Mouse (Mus musculus) CH12.LX (cell line): ENCODE measurements around the gene Ccdc32. TPM values are rescaled to one million over a fixed set of nuclear protein-coding genes. Genes with fewer than 3 reads are reported as not detected.

ENCODE experiments used
- DNase-seq: peaks from one replicate; pipeline ENCODE4 v3.0.0-alpha.2; 2013; ENCODE audit errors: extremely low read depth
- H3K27ac ChIP-seq: 2 replicates; pipeline ENCODE4 v1.5.1; 2012; ENCODE audit warnings: low read depth, mild to moderate bottlenecking, control low read depth, moderate library complexity; ENCODE audit not compliant: insufficient read depth
- H3K27me3 ChIP-seq: replicated peaks from 2 replicates; pipeline ENCODE3; 2012; ENCODE audit warnings: inconsistent platforms
- H3K36me3 ChIP-seq, 2 experiments: replicated peaks in 1 of 2; 2 replicates each; pipeline versions ENCODE3 to v1.6.1; 2012; ENCODE audit warnings: inconsistent platforms in 1 of 2, low read length in 1 of 2, mild to moderate bottlenecking in 1 of 2, mixed read lengths in 1 of 2, moderate library complexity in 1 of 2; ENCODE audit not compliant: control insufficient read depth in 1 of 2, insufficient read depth in 1 of 2
- H3K4me1 ChIP-seq, 2 experiments: 2 replicates each; pipeline ENCODE4 v1.6.1; 2012; ENCODE audit warnings: inconsistent platforms in 1 of 2, moderate library complexity in 1 of 2; ENCODE audit not compliant: insufficient read depth in 2 of 2, control insufficient read depth in 1 of 2
- H3K4me2 ChIP-seq: 2 replicates; pipeline ENCODE4 v1.6.1; 2012; ENCODE audit warnings: low read depth, mild to moderate bottlenecking, control low read depth; ENCODE audit not compliant: poor library complexity, insufficient read depth, severe bottlenecking
- H3K4me3 ChIP-seq, 3 experiments: fragments of 150-350 bp in 1 of 3; sonication (generic) in 1 of 3; replicated peaks in 1 of 3; 2 replicates each; pipeline versions ENCODE3 to v1.5.1; 2011 to 2012; ENCODE audit warnings: low read depth in 2 of 3, low read length in 2 of 3, mild to moderate bottlenecking in 2 of 3, moderate library complexity in 2 of 3, control low read depth in 1 of 3, improper control_type of control experiment in 1 of 3, inconsistent platforms in 1 of 3, mixed read lengths in 1 of 3; ENCODE audit not compliant: poor library complexity in 1 of 3
- H3K79me2 ChIP-seq: replicated peaks from 2 replicates; pipeline ENCODE4 v1.6.1; 2012; ENCODE audit warnings: mild to moderate bottlenecking, moderate library complexity; ENCODE audit not compliant: control insufficient read depth, poor library complexity, insufficient read depth, severe bottlenecking; ENCODE audit errors: extremely low read depth
- H3K9ac ChIP-seq: 2 replicates; pipeline ENCODE4 v1.6.1; 2012; ENCODE audit warnings: low read depth, mild to moderate bottlenecking, control low read depth, moderate library complexity; ENCODE audit not compliant: insufficient read depth
- H3K9me3 ChIP-seq: replicated peaks from 2 replicates; pipeline ENCODE3; 2012; ENCODE audit warnings: low read length, inconsistent platforms, mixed read lengths
- BHLHE40 ChIP-seq: IDR thresholded peaks from 2 replicates; pipeline ENCODE4 v1.6.1; 2011; ENCODE audit warnings: mild to moderate bottlenecking, low read depth, low read length, improper control_type of control experiment
- CHD1 ChIP-seq: IDR thresholded peaks from 2 replicates; pipeline ENCODE4 v1.6.1; 2012; ENCODE audit warnings: low read depth, low read length, improper control_type of control experiment, inconsistent platforms
- ELF1 ChIP-seq: IDR thresholded peaks from 2 replicates; pipeline ENCODE4 v1.6.1; 2014; ENCODE audit warnings: low read depth, mild to moderate bottlenecking, inconsistent platforms, low read length, improper control_type of control experiment
- ETS1 ChIP-seq: conservative IDR thresholded peaks from 2 replicates; pipeline ENCODE4 v1.6.1; 2012; ENCODE audit warnings: low read depth, mild to moderate bottlenecking, inconsistent platforms, low read length, improper control_type of control experiment, moderate library complexity
- HCFC1 ChIP-seq: IDR thresholded peaks from 2 replicates; pipeline ENCODE4 v1.6.1; 2012; ENCODE audit warnings: low read depth, mild to moderate bottlenecking, inconsistent platforms, low read length, improper control_type of control experiment
- IRF4 ChIP-seq: IDR thresholded peaks from 2 replicates; pipeline ENCODE4 v1.6.1; 2014; ENCODE audit warnings: low read depth, mild to moderate bottlenecking, inconsistent platforms, low read length, improper control_type of control experiment
- JUN ChIP-seq: IDR thresholded peaks from 2 replicates; pipeline ENCODE4 v1.6.1; 2011; ENCODE audit warnings: low read depth, mild to moderate bottlenecking, low read length, improper control_type of control experiment, moderate library complexity; ENCODE audit not compliant: insufficient read depth
- JUND ChIP-seq: conservative IDR thresholded peaks from 2 replicates; pipeline ENCODE4 v1.6.1; 2011; ENCODE audit warnings: low read depth, low read length, improper control_type of control experiment
- MAFK ChIP-seq: IDR thresholded peaks from 2 replicates; pipeline ENCODE4 v1.6.1; 2011; ENCODE audit warnings: low read length, improper control_type of control experiment; ENCODE audit not compliant: insufficient replicate concordance
- MEF2A ChIP-seq: IDR thresholded peaks from 2 replicates; pipeline ENCODE4 v1.6.1; 2014; ENCODE audit warnings: low read depth, mild to moderate bottlenecking, inconsistent platforms, low read length, improper control_type of control experiment, borderline replicate concordance
- MXI1 ChIP-seq: IDR thresholded peaks from 2 replicates; pipeline ENCODE4 v1.6.1; 2011; ENCODE audit warnings: mild to moderate bottlenecking, low read depth, low read length, improper control_type of control experiment
- MYC ChIP-seq: IDR thresholded peaks from 2 replicates; pipeline ENCODE4 v1.6.1; 2011; ENCODE audit warnings: low read depth, mild to moderate bottlenecking, improper control_type of control experiment, low read length
- NELFE ChIP-seq: IDR thresholded peaks from 2 replicates; pipeline ENCODE4 v1.6.1; 2011; ENCODE audit warnings: low read depth, low read length, improper control_type of control experiment
- PAX5 ChIP-seq: IDR thresholded peaks from 2 replicates; pipeline ENCODE4 v1.6.1; 2012; ENCODE audit warnings: low read length, inconsistent platforms, mixed read lengths
- POLR2AphosphoS2 ChIP-seq: IDR thresholded peaks from 2 replicates; pipeline ENCODE4 v1.6.1; 2011; ENCODE audit warnings: low read depth, low read length, improper control_type of control experiment
- RAD21 ChIP-seq: IDR thresholded peaks from 2 replicates; pipeline ENCODE4 v1.6.1; 2011; ENCODE audit warnings: low read depth, mild to moderate bottlenecking, low read length, improper control_type of control experiment, moderate library complexity
- RCOR1 ChIP-seq: conservative IDR thresholded peaks from 2 replicates; pipeline ENCODE4 v1.6.1; 2012; ENCODE audit warnings: low read depth, mild to moderate bottlenecking, inconsistent platforms, low read length, improper control_type of control experiment
- SIN3A ChIP-seq: IDR thresholded peaks from 2 replicates; pipeline ENCODE4 v1.6.1; 2012; ENCODE audit warnings: low read length, improper control_type of control experiment, inconsistent platforms
- SMC3 ChIP-seq: IDR thresholded peaks from 2 replicates; pipeline ENCODE4 v1.6.1; 2011; ENCODE audit warnings: low read depth, low read length, improper control_type of control experiment
- UBTF ChIP-seq: IDR thresholded peaks from 2 replicates; pipeline ENCODE4 v1.6.1; 2012; ENCODE audit warnings: low read depth, mild to moderate bottlenecking, inconsistent platforms, low read length, improper control_type of control experiment, moderate library complexity
- USF2 ChIP-seq: conservative IDR thresholded peaks from 2 replicates; pipeline ENCODE4 v1.6.1; 2011; ENCODE audit warnings: low read depth, low read length, improper control_type of control experiment
- ZC3H11A ChIP-seq: IDR thresholded peaks from 2 replicates; pipeline ENCODE4 v1.6.1; 2012; ENCODE audit warnings: low read depth, mild to moderate bottlenecking, inconsistent platforms, low read length, improper control_type of control experiment
- ZMIZ1 ChIP-seq: IDR thresholded peaks from 2 replicates; pipeline ENCODE4 v1.6.1; 2012; ENCODE audit warnings: low read depth, mild to moderate bottlenecking, inconsistent platforms, low read length, improper control_type of control experiment
- ZNF384 ChIP-seq: IDR thresholded peaks from 2 replicates; pipeline ENCODE4 v1.6.1; 2012; ENCODE audit warnings: low read depth, low read length, improper control_type of control experiment, inconsistent platforms
- dilution Hi-C: fragments of 300-500 bp; cut with MboI; formaldehyde crosslinking; loops from 2 replicates; pipeline ENCODE4 v1.14.3; 2020; ENCODE audit warnings: low sequenced_read_pairs; ENCODE audit not compliant: extremely low pct_unique_long_range_greater_than_20kb, extremely low pct_ligation_motif_present
- in situ Hi-C: fragments of 300-500 bp; cut with MboI; formaldehyde crosslinking; loops from 3 replicates; pipeline ENCODE4 v1.14.3; 2019; ENCODE audit warnings: low sequenced_read_pairs, low pct_ligation_motif_present, low pct_unique_long_range_greater_than_20kb, mixed read lengths
- polyA plus RNA-seq: library from polyadenylated mRNA; unstranded; fragments of >175 nt; gene quantifications from 2 replicates; pipeline ENCODE4 v1.2.1, GENCODE M21; 2012; ENCODE audit warnings: low read depth; ENCODE audit not compliant: insufficient read length
- total RNA-seq, 2 experiments: library from RNA; depleted of rRNA; stranded (reverse); fragments of 300-350 nt in 1 of 2; fragments of >200 nt in 1 of 2; gene quantifications; 2 replicates each; pipeline ENCODE4 v1.2.3; 2012 to 2014

The Ccdc32 gene
- total and polyA plus RNA-seq, 3 experiments, result 11.5 to 18.3 (median 11.7) TPM

DNA sequence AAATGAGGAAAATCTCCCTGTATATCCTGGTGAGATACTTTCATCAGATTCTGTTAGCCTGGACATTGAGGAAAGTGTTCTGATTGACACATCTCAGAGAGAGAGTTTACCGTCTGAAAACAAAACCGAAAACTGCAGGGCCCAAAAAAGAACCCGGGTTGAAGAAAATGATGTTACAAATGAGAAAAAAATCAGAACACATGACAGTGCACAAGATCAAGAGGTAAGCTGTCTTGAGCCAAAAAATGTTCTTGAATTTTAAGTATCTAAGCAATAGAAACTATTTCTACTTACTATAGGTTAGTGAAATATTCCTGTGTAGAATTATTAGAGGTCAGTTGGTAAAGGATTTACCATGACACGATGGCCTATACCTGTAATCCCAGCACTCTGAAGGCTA lies 43.2 kb upstream of the Ccdc32 start:
- Histone ChIP-seq H3K79me2 (peaks cover 10% of the 10 kb centered on the region; the same call in 1 of the 2 replicates), H3K4me3 (peak overlapping the region in 2 of 3 experiments; percentile 23 to 38), H3K9ac (peak overlapping the region; percentile 89), H3K27ac (peak overlapping the region; percentile 94), H3K9me3 (no peaks in the 10 kb centered on the region), H3K4me1 (peaks cover 2 to 17% of the 10 kb centered on the region in 2 experiments; a peak in 2 of 4 replicates), H3K4me2 (peak overlapping the region; percentile 98), H3K27me3 (no peaks in the 10 kb centered on the region), H3K36me3 (peaks cover 8 to 58% of the 10 kb centered on the region in 2 experiments)
- in situ Hi-C loops (no loop called here), dilution Hi-C loops (no loop called here)
- TF ChIP-seq RAD21 (no peak), POLR2AphosphoS2 (no peak), CHD1 (0 out of 2 replicates have a peak, but pooled peaks have one; percentile 65), ETS1 (no peak), HCFC1 (no peak), ZC3H11A (no peak), USF2 (no peak), JUN (no peak), MAFK (no peak), UBTF (no peak), BHLHE40 (no peak), NELFE (no peak), RCOR1 (no peak), MEF2A (no peak), IRF4 (peak; percentile 13; the same call in 1 of the 2 replicates), JUND (no peak), MYC (no peak), ZMIZ1 (no peak), PAX5 (no peak), MXI1 (no peak; the same call in 1 of the 2 replicates), SIN3A (peak; percentile 10; the same call in 1 of the 2 replicates), SMC3 (no peak), ZNF384 (peak; percentile 77), ELF1 (no peak)
- DNase-seq, result peak; percentile 17
